Mouse (Mus musculus): ENCODE results near the gene Stx3.

DNA sequence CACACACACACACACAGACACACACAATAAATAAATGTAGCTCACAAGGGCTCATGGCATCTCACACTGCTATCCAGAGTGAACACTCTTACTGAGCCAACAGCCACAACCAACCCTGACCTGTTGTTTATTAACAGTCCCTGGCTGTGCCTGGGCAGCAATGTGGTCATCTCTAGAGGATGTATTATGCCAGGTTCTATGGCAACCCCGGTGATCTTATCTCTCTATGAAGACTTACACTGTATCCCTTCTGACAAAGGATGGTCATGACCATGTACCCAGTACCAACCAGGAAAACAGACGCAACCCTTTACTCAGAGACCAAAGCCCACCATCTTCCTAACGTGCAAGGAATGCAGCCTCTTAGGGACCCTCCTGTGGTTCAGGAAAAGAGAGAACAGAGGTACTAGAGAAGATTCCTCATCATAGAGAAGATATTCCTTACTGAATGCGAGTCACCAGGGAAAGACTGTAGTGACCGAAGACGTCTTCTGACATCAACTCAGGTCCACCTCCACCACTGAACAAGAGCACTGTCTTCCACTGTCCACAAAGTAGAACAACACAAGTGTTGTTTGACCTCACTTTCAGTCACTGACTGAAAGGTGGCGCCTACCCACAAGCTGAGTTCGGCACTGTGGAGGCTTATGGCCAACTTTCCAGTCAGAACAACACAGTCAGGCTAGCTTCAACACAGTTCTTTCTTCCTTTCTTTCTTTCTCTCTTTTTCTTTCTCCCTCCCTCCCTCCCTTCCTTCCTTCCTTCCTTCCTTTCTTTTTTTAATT, 18.5 kb downstream of the Stx3 start:
- no peak for TF ChIP-seq GATA1 (IDR thresholded peaks at IDR 0.05; ENCODE audit: borderline replicate concordance, low read length)
- TF ChIP-seq FLI1 (IDR thresholded peaks at IDR 0.05; ENCODE audit: low read length): no peak
